Mouse (Mus musculus): ENCODE measurements around the gene Trim63. TPM values are rescaled to one million over a fixed set of nuclear protein-coding genes. Genes with fewer than 3 reads are reported as not detected.

Gene Trim63
- polyA plus RNA-seq, 1 experiment = 29.1 TPM

GRCm38 (mm10) chr4:134342213-134342779 lies 27.4 kb downstream of the Trim63 start:
- peaks cover 38% of the 10 kb centered on the region for H3K27me3 ChIP-seq (ENCODE audit: control insufficient read depth, insufficient read depth, insufficient read length)
- no peaks in the 10 kb centered on the region for H3K79me2 ChIP-seq (ENCODE audit: control insufficient read depth, insufficient read depth)
- H3K4me2 ChIP-seq (ENCODE audit: low read depth) = no peak overlapping the region
- H3K4me3 ChIP-seq = no peak overlapping the region
- TF ChIP-seq CEBPB (IDR thresholded peaks at IDR 0.05; ENCODE audit: insufficient read depth, poor library complexity, severe bottlenecking) = no peak
- no peak for TF ChIP-seq TCF12 (IDR thresholded peaks at IDR 0.05; ENCODE audit: insufficient read depth, poor library complexity, severe bottlenecking)
- TF ChIP-seq TCF3 (IDR thresholded peaks at IDR 0.05; ENCODE audit: insufficient read length, low read depth) = no peak
- no peak overlapping the region for H3ac ChIP-seq (ENCODE audit: control insufficient read depth, insufficient read length)
- H3K36me3 ChIP-seq (ENCODE audit: control insufficient read depth, insufficient read depth) = no peaks in the 10 kb centered on the region

- Histone ChIP-seq H3K4me2 (ENCODE audit: low read depth) (no peak within 1 kb of the TSS), H3ac (ENCODE audit: control insufficient read depth, insufficient read length) (no peak within 1 kb of the TSS), H3K4me3 (no peak within 1 kb of the TSS), H3K27me3 (ENCODE audit: control insufficient read depth, insufficient read depth, insufficient read length) (peaks cover 42% of the 10 kb centered on the region), H3K36me3 (ENCODE audit: control insufficient read depth, insufficient read depth) (no peaks in the 10 kb centered on the region), H3K79me2 (ENCODE audit: control insufficient read depth, insufficient read depth) (no peaks in the 10 kb centered on the region)
- TF ChIP-seq TCF3 (IDR thresholded peaks at IDR 0.05; ENCODE audit: insufficient read length, low read depth) (no peak), TCF12 (IDR thresholded peaks at IDR 0.05; ENCODE audit: insufficient read depth, poor library complexity, severe bottlenecking) (no peak), REST (IDR thresholded peaks at IDR 0.05; ENCODE audit: insufficient read depth, insufficient read length) (no peak), USF1 (IDR thresholded peaks at IDR 0.05; ENCODE audit: low read depth) (no peak), SRF (IDR thresholded peaks at IDR 0.05; ENCODE audit: control insufficient read depth, insufficient read length, low read depth) (no peak), E2F4 (IDR thresholded peaks at IDR 0.05; ENCODE audit: insufficient read depth) (no peak), CEBPB (IDR thresholded peaks at IDR 0.05; ENCODE audit: insufficient read depth, poor library complexity, severe bottlenecking) (no peak), MAX (IDR thresholded peaks at IDR 0.05; ENCODE audit: low read depth) (no peak), POLR2A (IDR thresholded peaks at IDR 0.05; ENCODE audit: insufficient read length, low read depth) (no peak)
Observed at GRCm38 (mm10) chr4:134343071-134344031, 28.4 kb downstream of the Trim63 start, which contains the start of gene Slc30a2. TSS of gene Slc30a2 (plus strand) at chr4:134343181.

GRCm38 (mm10) chr4:134344620-134345019 lies 29.7 kb downstream of the Trim63 start:
- H3K36me3 ChIP-seq (ENCODE audit: control insufficient read depth, insufficient read depth) = no peaks in the 10 kb centered on the region
- H3ac ChIP-seq (ENCODE audit: control insufficient read depth, insufficient read length) = no peak overlapping the region
- TF ChIP-seq POLR2AphosphoS2 (IDR thresholded peaks at IDR 0.05; ENCODE audit: insufficient read length, low read depth) = no peak
- TF ChIP-seq E2F4 (IDR thresholded peaks at IDR 0.05; ENCODE audit: insufficient read depth) = no peak
- no peak for TF ChIP-seq POLR2A (IDR thresholded peaks at IDR 0.05; ENCODE audit: insufficient read length, low read depth)
- TF ChIP-seq TCF3 (IDR thresholded peaks at IDR 0.05; ENCODE audit: insufficient read length, low read depth) = no peak
- TF ChIP-seq MAX (IDR thresholded peaks at IDR 0.05; ENCODE audit: low read depth) = no peak
- no peak for TF ChIP-seq REST (IDR thresholded peaks at IDR 0.05; ENCODE audit: insufficient read depth, insufficient read length)
- TF ChIP-seq TCF12 (IDR thresholded peaks at IDR 0.05; ENCODE audit: insufficient read depth, poor library complexity, severe bottlenecking) = no peak
- no peak for TF ChIP-seq USF1 (IDR thresholded peaks at IDR 0.05; ENCODE audit: low read depth)
- TF ChIP-seq CEBPB (IDR thresholded peaks at IDR 0.05; ENCODE audit: insufficient read depth, poor library complexity, severe bottlenecking) = no peak
- no peak for TF ChIP-seq MYOD1 (IDR thresholded peaks at IDR 0.05; ENCODE audit: control insufficient read depth in 1 of 3, insufficient read length in 2 of 3, low read depth in 2 of 3)
- no peak for TF ChIP-seq MYOG (IDR thresholded peaks at IDR 0.05; ENCODE audit: control insufficient read depth in 1 of 3, insufficient read depth in 1 of 3, insufficient read length in 2 of 3, low read depth in 2 of 3)
- TF ChIP-seq SRF (IDR thresholded peaks at IDR 0.05; ENCODE audit: control insufficient read depth, insufficient read length, low read depth) = no peak
- peaks cover 42% of the 10 kb centered on the region for H3K27me3 ChIP-seq (ENCODE audit: control insufficient read depth, insufficient read depth, insufficient read length)
- no peaks in the 10 kb centered on the region for H3K79me2 ChIP-seq (ENCODE audit: control insufficient read depth, insufficient read depth)
- no peak overlapping the region for H3K4me3 ChIP-seq
- no peak overlapping the region for H3K4me2 ChIP-seq (ENCODE audit: low read depth)

GRCm38 (mm10) chr4:134345802-134346201 lies 30.9 kb downstream of the Trim63 start:
- no peak for TF ChIP-seq TCF3 (IDR thresholded peaks at IDR 0.05; ENCODE audit: insufficient read length, low read depth)
- TF ChIP-seq POLR2AphosphoS2 (IDR thresholded peaks at IDR 0.05; ENCODE audit: insufficient read length, low read depth) = no peak
- TF ChIP-seq MYOD1 (IDR thresholded peaks at IDR 0.05; ENCODE audit: control insufficient read depth in 1 of 3, insufficient read length in 2 of 3, low read depth in 2 of 3) = no peak
- no peak for TF ChIP-seq POLR2A (IDR thresholded peaks at IDR 0.05; ENCODE audit: insufficient read length, low read depth)
- no peak for TF ChIP-seq TCF12 (IDR thresholded peaks at IDR 0.05; ENCODE audit: insufficient read depth, poor library complexity, severe bottlenecking)
- TF ChIP-seq E2F4 (IDR thresholded peaks at IDR 0.05; ENCODE audit: insufficient read depth) = no peak
- no peak for TF ChIP-seq MYOG (IDR thresholded peaks at IDR 0.05; ENCODE audit: control insufficient read depth in 1 of 3, insufficient read depth in 1 of 3, insufficient read length in 2 of 3, low read depth in 2 of 3)
- no peak for TF ChIP-seq SRF (IDR thresholded peaks at IDR 0.05; ENCODE audit: control insufficient read depth, insufficient read length, low read depth)
- no peak for TF ChIP-seq REST (IDR thresholded peaks at IDR 0.05; ENCODE audit: insufficient read depth, insufficient read length)
- TF ChIP-seq USF1 (IDR thresholded peaks at IDR 0.05; ENCODE audit: low read depth) = no peak
- TF ChIP-seq CEBPB (IDR thresholded peaks at IDR 0.05; ENCODE audit: insufficient read depth, poor library complexity, severe bottlenecking) = no peak
- no peak for TF ChIP-seq MAX (IDR thresholded peaks at IDR 0.05; ENCODE audit: low read depth)
- H3K27me3 ChIP-seq (ENCODE audit: control insufficient read depth, insufficient read depth, insufficient read length) = peaks cover 42% of the 10 kb centered on the region

More at GRCm38 (mm10) chr4:134345802-134346201, 30.9 kb downstream of the Trim63 start:
- H3ac ChIP-seq (ENCODE audit: control insufficient read depth, insufficient read length) = no peak overlapping the region
- no peaks in the 10 kb centered on the region for H3K79me2 ChIP-seq (ENCODE audit: control insufficient read depth, insufficient read depth)
- no peak overlapping the region for H3K4me3 ChIP-seq
- H3K36me3 ChIP-seq (ENCODE audit: control insufficient read depth, insufficient read depth) = no peaks in the 10 kb centered on the region
- H3K4me2 ChIP-seq (ENCODE audit: low read depth) = no peak overlapping the region
